In genomic region chr7:71038537-71038936, GRCm38 (mm10) we compare ENCODE assay signal across 21 mouse cellular contexts.
DNase-seq lines count a peak whose midpoint lies in the region; ATAC-seq lines count a peak whose summit lies in the region.
"Had no signal": no experiment of that assay in that cellular context is flagged by ENCODE, and none has a peak within 500 bp of the region (broad histone marks: within the 10 kb centered on the region; RNA-seq: fewer than 3 reads in every experiment).

No protein-coding gene starts in this region.

- no peak overlapping the region for H3K4me3 ChIP-seq in embryonic facial prominence, embryonic 10.5 days
- no peak overlapping the region for H3K4me3 ChIP-seq in stomach, embryonic 14.5 days (ENCODE audit: low read depth, low read length)
- no peak overlapping the region for H3K4me3 ChIP-seq in intestine, embryonic 16.5 days (ENCODE audit: low read length)
- H3K4me3 ChIP-seq: hindbrain, embryonic 12.5 days; midbrain, embryonic 15.5 days; myocyte had no signal

- no peaks in the 10 kb centered on the region for H3K9me3 ChIP-seq in embryonic facial prominence, embryonic 10.5 days
- H3K9me3 ChIP-seq in stomach, embryonic 14.5 days (ENCODE audit: control insufficient read depth, low read depth, low read length), result no peaks in the 10 kb centered on the region
- no peaks in the 10 kb centered on the region for H3K9me3 ChIP-seq in intestine, embryonic 16.5 days (ENCODE audit: control insufficient read depth, low read length)
- H3K9me3 ChIP-seq: hindbrain, embryonic 12.5 days; midbrain, embryonic 15.5 days had no signal

- no peak overlapping the region for H3K9ac ChIP-seq in stomach, embryonic 14.5 days (replicated peaks; ENCODE audit: low read depth, low read length)
- H3K9ac ChIP-seq in intestine, embryonic 16.5 days (ENCODE audit: low read depth, low read length), result no peak overlapping the region
- H3K9ac ChIP-seq: hindbrain, embryonic 12.5 days; midbrain, embryonic 15.5 days had no signal

- H3K4me2 ChIP-seq in stomach, embryonic 14.5 days (replicated peaks; ENCODE audit: low read depth, low read length), result no peak overlapping the region
- no peak overlapping the region for H3K4me2 ChIP-seq in intestine, embryonic 16.5 days (ENCODE audit: low read depth, low read length)
- H3K4me2 ChIP-seq: heart, embryonic 11.5 days; hindbrain, embryonic 12.5 days; midbrain, embryonic 15.5 days had no signal

- peak; percentile 22 for DNase-seq in embryo, embryonic 10 days (ENCODE audit: low spot score)
- no peak for DNase-seq in embryo, embryonic 9.5 days (ENCODE audit: extremely low spot score)
- DNase-seq in kidney, postnatal 14 days, result peak; percentile 30
- DNase-seq in kidney, adult 18-20 months, result no peak
- peak; percentile 20 for DNase-seq in embryonic facial prominence, embryonic 10.5 days (ENCODE audit: low spot score)
- DNase-seq in thymus, postnatal 25 days, result no peak
- DNase-seq: adrenal gland, adult 2 months; cerebellum, adult 8-10 months; heart, postnatal 10 days; left cerebral cortex, postnatal 4 days; liver; right cerebral cortex, postnatal 14 days; spleen, adult 18-20 months; thymus, adult 2 months had no signal

- no peak overlapping the region for H3K27ac ChIP-seq in embryonic facial prominence, embryonic 10.5 days (replicated peaks)
- 0 out of 2 replicates have a peak overlapping the region, but pooled peaks have one; percentile 6 for H3K27ac ChIP-seq in stomach, embryonic 14.5 days (ENCODE audit: low read length)
- no peak overlapping the region for H3K27ac ChIP-seq in intestine, embryonic 16.5 days (ENCODE audit: low read length)
- H3K27ac ChIP-seq: hindbrain, embryonic 12.5 days; midbrain, embryonic 15.5 days had no signal

- 0 out of 2 replicates have a peak, but pooled peaks have one; percentile 10 for ATAC-seq in stomach, embryonic 14.5 days (ENCODE audit: insufficient number of reproducible peaks, insufficient read depth, low FRiP score, low read depth)
- no peak for ATAC-seq in intestine, embryonic 16.5 days
- ATAC-seq: inflammation-experienced regulatory T-cells, adult 6 months; midbrain, embryonic 15.5 days had no signal

- H3K4me1 ChIP-seq in embryonic facial prominence, embryonic 10.5 days, result 0 out of 2 replicates have a peak, but pooled peaks cover 2% of the 10 kb centered on the region
- H3K4me1 ChIP-seq in stomach, embryonic 14.5 days (ENCODE audit: control insufficient read depth, insufficient read depth, low read length), result peaks cover 6% of the 10 kb centered on the region; the same call in 1 of the 2 replicates
- no peaks in the 10 kb centered on the region for H3K4me1 ChIP-seq in intestine, embryonic 16.5 days (ENCODE audit: control insufficient read depth, insufficient read depth, low read length)
- H3K4me1 ChIP-seq: hindbrain, embryonic 12.5 days had no signal

- H3K27me3 ChIP-seq in embryonic facial prominence, embryonic 10.5 days (replicated peaks; ENCODE audit: low read depth, poor library complexity, severe bottlenecking), result no peaks in the 10 kb centered on the region; the same call in 1 of the 2 replicates
- H3K27me3 ChIP-seq in stomach, embryonic 14.5 days (ENCODE audit: control insufficient read depth, insufficient read depth, low read length), result no peaks in the 10 kb centered on the region
- H3K27me3 ChIP-seq in intestine, embryonic 16.5 days (replicated peaks; ENCODE audit: control insufficient read depth, insufficient read depth, low read length), result no peaks in the 10 kb centered on the region
- H3K27me3 ChIP-seq: hindbrain, embryonic 12.5 days; midbrain, embryonic 15.5 days had no signal

- 79% methylated on average over 5 of the region's 5 CpGs for WGBS in embryonic facial prominence, embryonic 10.5 days
- WGBS in stomach, embryonic 14.5 days, result 73% methylated on average over 5 of the region's 5 CpGs
- WGBS in intestine, embryonic 16.5 days, result 48% methylated on average over 5 of the region's 5 CpGs

- H3K36me3 ChIP-seq in embryonic facial prominence, embryonic 10.5 days (replicated peaks), result no peaks in the 10 kb centered on the region
- H3K36me3 ChIP-seq in stomach, embryonic 14.5 days (ENCODE audit: control insufficient read depth, insufficient read depth, low read length), result no peaks in the 10 kb centered on the region
- H3K36me3 ChIP-seq in intestine, embryonic 16.5 days (ENCODE audit: control insufficient read depth, insufficient read depth, low read length), result no peaks in the 10 kb centered on the region
- H3K36me3 ChIP-seq: hindbrain, embryonic 12.5 days; midbrain, embryonic 15.5 days had no signal

Comparison
In these comparisons a context has a peak if more than half of its experiments do, and no peak if none do; other contexts are left out.
1. DNase-seq: peak in embryo, embryonic 10 days (single experiment), kidney, postnatal 14 days (single experiment) and embryonic facial prominence, embryonic 10.5 days (single experiment); none in embryo, embryonic 9.5 days (single experiment), kidney, adult 18-20 months (single experiment) and thymus, postnatal 25 days (single experiment).